Comparison of ENCODE assay signal across 23 mouse cellular contexts in genomic region chrX:155900040-155900439, GRCm38 (mm10).
A peak's percentile ranks its signal among the peaks of the same experiment; 100 is the strongest.
DNase-seq lines count a peak whose midpoint lies in the region; ATAC-seq lines count a peak whose summit lies in the region.
"Had no signal": no experiment of that assay in that cellular context is flagged by ENCODE, and none has a peak within 500 bp of the region (broad histone marks: within the 10 kb centered on the region; RNA-seq: fewer than 3 reads in every experiment).

No protein-coding gene starts in this region.

- H3K4me3 ChIP-seq in midbrain, embryonic 16.5 days (ENCODE audit: low read depth, low read length) = no peak overlapping the region
- H3K4me3 ChIP-seq: embryonic facial prominence, embryonic 13.5 days; forebrain, embryonic 12.5 days; heart, embryonic 10.5 days; hindbrain, embryonic 12.5 days had no signal

- no peaks in the 10 kb centered on the region for H3K36me3 ChIP-seq in midbrain, embryonic 16.5 days (ENCODE audit: control insufficient read depth, insufficient read depth, low read length)
- H3K36me3 ChIP-seq: embryonic facial prominence, embryonic 13.5 days; forebrain, embryonic 12.5 days; G1E; heart, embryonic 10.5 days; hindbrain, embryonic 12.5 days had no signal

- no peak overlapping the region for H3K4me2 ChIP-seq in midbrain, embryonic 16.5 days (ENCODE audit: low read length)
- H3K4me2 ChIP-seq: embryonic facial prominence, embryonic 13.5 days; forebrain, embryonic 12.5 days; hindbrain, embryonic 12.5 days had no signal

- no peaks in the 10 kb centered on the region for H3K4me1 ChIP-seq in midbrain, embryonic 16.5 days (ENCODE audit: control insufficient read depth, insufficient read depth, low read length)
- H3K4me1 ChIP-seq: embryonic facial prominence, embryonic 13.5 days; forebrain, embryonic 12.5 days; heart, embryonic 10.5 days; hindbrain, embryonic 12.5 days had no signal

- H3K9me3 ChIP-seq in midbrain, embryonic 16.5 days (replicated peaks; ENCODE audit: control insufficient read depth, low read length, poor library complexity, severe bottlenecking) = no peaks in the 10 kb centered on the region
- H3K9me3 ChIP-seq: embryonic facial prominence, embryonic 13.5 days; forebrain, embryonic 12.5 days; G1E; heart, embryonic 10.5 days; hindbrain, embryonic 12.5 days had no signal

- no peak for ATAC-seq in midbrain, embryonic 16.5 days
- ATAC-seq: CD4-positive, CD25-positive, alpha-beta regulatory T cell, adult 4 months; forebrain, embryonic 16.5 days had no signal

- H3K9ac ChIP-seq in midbrain, embryonic 16.5 days (ENCODE audit: low read depth, low read length) = no peak overlapping the region
- H3K9ac ChIP-seq: embryonic facial prominence, embryonic 13.5 days; forebrain, embryonic 12.5 days; hindbrain, embryonic 12.5 days had no signal

- H3K27me3 ChIP-seq in midbrain, embryonic 16.5 days (ENCODE audit: control insufficient read depth, insufficient read depth, low read depth, low read length) = no peaks in the 10 kb centered on the region
- H3K27me3 ChIP-seq: embryonic facial prominence, embryonic 13.5 days; forebrain, embryonic 12.5 days; hindbrain, embryonic 12.5 days had no signal

- 89% methylated on average over 1 of the region's 1 CpGs for WGBS in midbrain, embryonic 16.5 days

- H3K27ac ChIP-seq in midbrain, embryonic 16.5 days (ENCODE audit: low read length) = no peak overlapping the region
- H3K27ac ChIP-seq: embryonic facial prominence, embryonic 13.5 days; forebrain, embryonic 12.5 days; heart, embryonic 10.5 days; hindbrain, embryonic 12.5 days had no signal

- peak; percentile 57 for DNase-seq in kidney, adult 11 months
- DNase-seq in kidney, postnatal 4 days = no peak
- DNase-seq in kidney, adult 9 months = peak; percentile 79
- peak; percentile 4 for DNase-seq in kidney, postnatal 10 days
- DNase-seq in Muller cell, postnatal 12 days (ENCODE audit: inconsistent ontology term) = no peak
- DNase-seq in ovary, postnatal 10 days (ENCODE audit: low spot score) = no peak
- DNase-seq: adrenal gland, postnatal 14 days; B cell, adult 2 months; cerebellum, adult 11-12 months; cerebellum, adult 9-10 months; cerebellum, postnatal 25 days; gastrocnemius, postnatal 10 days; heart, adult 18-20 months; heart, postnatal 10 days; heart, postnatal 4 days had no signal

Comparison
In these comparisons a context has a peak if more than half of its experiments do, and no peak if none do; other contexts are left out.
1. DNase-seq: peak in kidney, adult 11 months (single experiment), kidney, adult 9 months (single experiment) and kidney, postnatal 10 days (single experiment); none in kidney, postnatal 4 days (0 of 2), Muller cell, postnatal 12 days (single experiment) and ovary, postnatal 10 days (single experiment).